Mouse (Mus musculus) midbrain, postnatal 0 days (tissue): ENCODE measurements around the gene Selenow. TPM values are rescaled to one million over a fixed set of nuclear protein-coding genes. Genes with fewer than 3 reads are reported as not detected.

Experiments used
- ATAC-seq: fragments of 200-750 bp; cut with Nextera tagmentation; 2 replicates; pipeline ENCODE4 v1.8.0; 2017; ENCODE audit warnings: moderate number of reproducible peaks, mild to moderate bottlenecking, moderate TSS enrichment, moderate library complexity; ENCODE audit not compliant: low FRiP score
- DNase-seq: peaks from one replicate; pipeline ENCODE4 v3.0.0-alpha.2; 2015; ENCODE audit warnings: low spot score
- H3K27ac ChIP-seq: fragments of 300-500 bp; sonication (generic); 2 replicates; pipeline ENCODE4 v1.5.1; 2014; ENCODE audit warnings: low read depth, mild to moderate bottlenecking, low read length, mixed read lengths
- H3K27me3 ChIP-seq: fragments of 300-500 bp; sonication (generic); 2 replicates; pipeline ENCODE4 v1.6.1; 2014; ENCODE audit warnings: low read length, control low read depth, mixed read lengths; ENCODE audit not compliant: insufficient read depth
- H3K36me3 ChIP-seq: fragments of 300-500 bp; sonication (generic); 2 replicates; pipeline ENCODE4 v1.6.1; 2014; ENCODE audit warnings: low read length, control low read depth, mixed read lengths; ENCODE audit not compliant: insufficient read depth
- H3K4me1 ChIP-seq: fragments of 300-500 bp; sonication (generic); 2 replicates; pipeline ENCODE4 v1.6.1; 2014; ENCODE audit warnings: mild to moderate bottlenecking, control low read depth, antibody characterized with exemption, low read length, mixed read lengths; ENCODE audit not compliant: insufficient read depth
- H3K4me2 ChIP-seq: fragments of 300-500 bp; sonication (generic); 2 replicates; pipeline ENCODE4 v1.6.1; 2014; ENCODE audit warnings: low read depth, mild to moderate bottlenecking, low read length, mixed read lengths; ENCODE audit not compliant: poor library complexity, severe bottlenecking
- H3K4me3 ChIP-seq: fragments of 300-500 bp; sonication (generic); 2 replicates; pipeline ENCODE4 v1.5.1; 2014; ENCODE audit warnings: low read depth, mild to moderate bottlenecking, low read length, moderate library complexity
- H3K9ac ChIP-seq: fragments of 300-500 bp; sonication (generic); replicated peaks from 2 replicates; pipeline ENCODE4 v1.6.1; 2014; ENCODE audit warnings: mild to moderate bottlenecking, low read length, moderate library complexity, mixed read lengths; ENCODE audit not compliant: poor library complexity, severe bottlenecking
- H3K9me3 ChIP-seq: fragments of 300-500 bp; sonication (generic); 2 replicates; pipeline ENCODE4 v1.6.1; 2016; ENCODE audit warnings: low read length, control low read depth
- CTCF ChIP-seq: IDR thresholded peaks from 2 replicates; pipeline ENCODE4 v1.5.1; 2016; ENCODE audit warnings: antibody characterized with exemption, mild to moderate bottlenecking
- WGBS: fragments of 180-500 bp; shearing (Covaris S2); extraction: QIAGEN DNeasy Blood & Tissue Kit; methylation state at CpG from one replicate; pipeline ENCODE4 v1.1.7; 2014; 5-methylcytosine and 5-hydroxymethylcytosine counted together
- polyA plus RNA-seq: library from polyadenylated mRNA; unstranded; fragments of >200 nt; fragmentation: Nextera tagmentation; extraction: Ambion mirVana; gene quantifications from 2 replicates; pipeline ENCODE4 v1.2.1, GENCODE M21; 2015
- total RNA-seq: library from RNA; depleted of rRNA; stranded (reverse); fragments of >200 nt; gene quantifications from 2 replicates; pipeline ENCODE4 v1.2.3, GENCODE M21; 2014

Selenow gene
- total and polyA plus RNA-seq, 2 experiments from 2014 or later: 718 to 2,106 TPM

GRCm38 (mm10) chr7:15962311-15963288, 40.4 kb upstream of the Selenow start:
- Histone ChIP-seq H3K9me3 (no peaks in the 10 kb centered on the region), H3K9ac (no peak overlapping the region; the same call in 1 of the 2 replicates), H3K36me3 (no peaks in the 10 kb centered on the region), H3K27me3 (no peaks in the 10 kb centered on the region), H3K4me3 (no peak overlapping the region), H3K4me2 (no peak overlapping the region), H3K4me1 (no peaks in the 10 kb centered on the region), H3K27ac (no peak overlapping the region)
- no peak for TF ChIP-seq CTCF
- WGBS: 31% methylated on average over 12 of the region's 12 CpGs
- peak; percentile 52 for DNase-seq
- ATAC-seq: peak; percentile 25; the same call in 1 of the 2 replicates

DNA sequence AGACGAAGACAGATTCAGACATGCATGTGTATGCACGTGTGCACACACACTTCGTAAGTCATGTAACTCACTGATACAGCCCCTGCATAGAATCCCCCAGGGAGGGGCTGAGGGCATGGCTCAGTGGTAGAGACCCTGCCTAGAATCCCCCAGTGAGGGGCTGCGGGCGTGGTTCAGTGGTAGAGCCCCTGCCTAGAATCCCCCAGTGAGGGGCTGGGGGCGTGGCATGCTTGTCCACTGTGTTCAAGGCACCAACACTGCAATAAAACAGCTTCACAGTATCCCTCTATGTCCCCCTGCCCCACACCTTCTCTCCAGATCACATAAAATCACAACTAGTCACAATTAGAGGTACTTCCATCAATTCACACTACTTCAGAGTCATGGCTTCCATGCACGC, 39.6 kb upstream of the Selenow start:
- 89% methylated on average over 7 of the region's 7 CpGs for WGBS
- no peaks in the 10 kb centered on the region for H3K27me3 ChIP-seq
- no peaks in the 10 kb centered on the region for H3K36me3 ChIP-seq
- H3K27ac ChIP-seq: no peak overlapping the region
- DNase-seq: no peak
- TF ChIP-seq CTCF: no peak
- no peak overlapping the region for H3K4me3 ChIP-seq
- no peaks in the 10 kb centered on the region for H3K4me1 ChIP-seq
- H3K9me3 ChIP-seq: no peaks in the 10 kb centered on the region
- no peak overlapping the region for H3K4me2 ChIP-seq
- no peak for ATAC-seq
- no peak overlapping the region for H3K9ac ChIP-seq

- no peak overlapping the region for H3K9ac ChIP-seq
- no peak overlapping the region for H3K4me2 ChIP-seq
- H3K4me3 ChIP-seq: no peak overlapping the region
- H3K4me1 ChIP-seq: no peaks in the 10 kb centered on the region
- H3K27ac ChIP-seq: no peak overlapping the region
- H3K9me3 ChIP-seq: no peaks in the 10 kb centered on the region
- ATAC-seq: no peak
- no peak for DNase-seq
- no peak for TF ChIP-seq CTCF
- no peaks in the 10 kb centered on the region for H3K27me3 ChIP-seq
- no peaks in the 10 kb centered on the region for H3K36me3 ChIP-seq
- 61% methylated on average over 4 of the region's 4 CpGs for WGBS
Observed at GRCm38 (mm10) chr7:15961239-15961638, 39.0 kb upstream of the Selenow start.

DNA sequence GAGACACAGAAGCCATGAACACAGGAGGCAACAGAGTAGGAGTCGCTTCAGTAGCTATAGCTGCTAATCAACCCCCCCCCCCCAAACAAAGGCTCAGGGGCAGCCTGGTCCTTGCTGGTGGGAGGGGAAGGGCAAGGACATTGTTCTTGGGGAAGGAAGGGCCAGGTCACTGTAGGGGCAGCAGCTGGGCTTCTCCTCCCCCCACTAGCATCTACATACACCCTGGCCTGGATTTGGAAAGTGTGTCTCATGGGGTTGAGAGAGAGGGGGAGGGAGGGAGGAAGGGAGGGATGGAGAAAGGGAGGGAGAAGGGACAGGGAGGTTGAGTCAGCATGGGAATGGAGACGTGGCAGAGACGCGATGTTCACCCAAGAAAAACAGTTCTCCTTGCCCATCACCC, 38.5 kb upstream of the Selenow start:
- no peak overlapping the region for H3K27ac ChIP-seq
- no peaks in the 10 kb centered on the region for H3K27me3 ChIP-seq
- H3K36me3 ChIP-seq: no peaks in the 10 kb centered on the region
- no peak for TF ChIP-seq CTCF
- no peak for DNase-seq
- no peak for ATAC-seq
- no peak overlapping the region for H3K4me2 ChIP-seq
- WGBS: 21% methylated on average over 4 of the region's 4 CpGs
- no peaks in the 10 kb centered on the region for H3K9me3 ChIP-seq
- no peaks in the 10 kb centered on the region for H3K4me1 ChIP-seq
- H3K4me3 ChIP-seq: no peak overlapping the region
- H3K9ac ChIP-seq: no peak overlapping the region

- Histone ChIP-seq H3K4me1 (no peaks in the 10 kb centered on the region), H3K4me3 (no peak overlapping the region), H3K36me3 (no peaks in the 10 kb centered on the region), H3K27ac (no peak overlapping the region), H3K9ac (no peak overlapping the region), H3K4me2 (no peak overlapping the region), H3K27me3 (no peaks in the 10 kb centered on the region), H3K9me3 (no peaks in the 10 kb centered on the region)
- DNase-seq (no peak), ATAC-seq (no peak)
- TF ChIP-seq CTCF: no peak
- WGBS: 81% methylated on average over 5 of the region's 5 CpGs
Observed at GRCm38 (mm10) chr7:15956143-15956542, 33.9 kb upstream of the Selenow start.

DNA sequence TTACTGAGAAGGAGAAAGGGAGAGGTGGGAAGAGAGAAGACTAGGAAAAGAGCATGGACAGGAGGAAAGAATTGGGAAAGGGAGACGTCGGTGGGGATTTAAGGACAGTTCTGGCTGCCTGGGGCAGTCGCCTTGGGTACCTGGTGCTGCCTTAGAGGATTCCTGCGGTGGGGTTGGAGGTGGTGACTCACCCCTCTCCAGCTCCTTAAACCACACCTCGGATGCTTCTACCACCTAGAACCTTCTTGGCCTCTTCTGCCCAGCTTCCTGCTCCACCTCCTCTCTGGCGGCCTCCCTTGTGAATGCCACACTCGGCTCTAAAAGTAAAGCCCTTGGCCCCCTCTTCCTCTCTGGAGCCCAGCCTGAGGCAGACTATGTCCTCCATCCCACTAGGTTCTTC, 33.3 kb upstream of the Selenow start:
- no peak for TF ChIP-seq CTCF
- Histone ChIP-seq H3K27me3 (no peaks in the 10 kb centered on the region), H3K9me3 (no peaks in the 10 kb centered on the region), H3K4me1 (no peaks in the 10 kb centered on the region), H3K9ac (no peak overlapping the region), H3K36me3 (no peaks in the 10 kb centered on the region), H3K4me2 (0 out of 2 replicates have a peak overlapping the region, but pooled peaks have one; percentile 10), H3K4me3 (no peak overlapping the region), H3K27ac (no peak overlapping the region)
- WGBS: 35% methylated on average over 7 of the region's 7 CpGs
- ATAC-seq: no peak
- DNase-seq: no peak
